ENCODE assay signal across 1 mouse cellular context in the genomic region with DNA sequence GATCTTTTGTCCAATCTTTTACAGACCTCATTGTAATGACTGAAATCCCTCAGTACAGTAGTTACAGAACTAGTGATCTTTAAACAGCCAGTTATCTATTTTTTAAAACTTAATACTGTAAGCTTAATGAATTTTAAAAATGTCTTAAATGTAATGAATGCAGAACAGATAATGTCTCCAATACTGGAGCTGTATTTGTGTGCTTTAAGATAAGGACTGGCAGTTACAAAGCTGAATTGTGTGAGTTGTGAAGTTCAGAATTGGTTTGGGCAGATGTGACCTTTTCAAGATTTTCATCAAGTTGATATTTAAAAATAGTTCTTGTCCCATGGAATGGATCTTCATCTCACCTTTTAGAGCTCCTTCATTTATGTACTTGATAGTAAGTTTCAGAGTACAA.
TF ChIP-seq lines count a peak whose summit lies in the region.

No protein-coding gene starts in this region.

TF ChIP-seq in MEL, 35 proteins besides CTCF, POLR2A, EP300 and RAD21 (continued from another document):
- TF ChIP-seq JUND (IDR thresholded peaks at IDR 0.05; ENCODE audit: low read depth, low read length) = no peak
- no peak for TF ChIP-seq HCFC1 (IDR thresholded peaks at IDR 0.05; ENCODE audit: low read depth, low read length)
- TF ChIP-seq KAT2A (conservative IDR thresholded peaks at IDR 0.05; ENCODE audit: low read depth, low read length) = peak; percentile 21; the same call in 1 of the 2 replicates
- peak; percentile 50; the same call in 1 of the 2 replicates for TF ChIP-seq SIN3A (IDR thresholded peaks at IDR 0.05; ENCODE audit: low read length)
- peak; percentile 70 for TF ChIP-seq RCOR1 (IDR thresholded peaks at IDR 0.05; ENCODE audit: low read depth, low read length)
- TF ChIP-seq BHLHE40 (IDR thresholded peaks at IDR 0.05; ENCODE audit: borderline replicate concordance, low read depth, low read length) = no peak
- no peak for TF ChIP-seq MAFK (IDR thresholded peaks at IDR 0.05; ENCODE audit: borderline replicate concordance, low read depth, low read length)
- TF ChIP-seq CHD2 (IDR thresholded peaks at IDR 0.05; ENCODE audit: low read length) = no peak
- no peak for TF ChIP-seq NRF1 (IDR thresholded peaks at IDR 0.05; ENCODE audit: insufficient read depth, low read depth, low read length, poor library complexity, severe bottlenecking)
- peak; percentile 70 for TF ChIP-seq MYB (IDR thresholded peaks at IDR 0.05; ENCODE audit: low read depth, low read length)
- TF ChIP-seq TCF12 (IDR thresholded peaks at IDR 0.05; ENCODE audit: low read depth, low read length) = peak; percentile 78
- no peak for TF ChIP-seq USF1 (IDR thresholded peaks at IDR 0.05; ENCODE audit: low read depth, low read length)
- 0 out of 2 replicates have a peak, but pooled peaks have one; percentile 15 for TF ChIP-seq ETS1 (IDR thresholded peaks at IDR 0.05; ENCODE audit: low read depth, low read length)
- peak; percentile 75 for TF ChIP-seq GATA1 (IDR thresholded peaks at IDR 0.05; ENCODE audit: low read depth, low read length)
- no peak for TF ChIP-seq MEF2A (IDR thresholded peaks at IDR 0.05; ENCODE audit: extremely low read depth, insufficient replicate concordance, low read depth, low read length, poor library complexity, severe bottlenecking)
- no peak for TF ChIP-seq ZMIZ1 (IDR thresholded peaks at IDR 0.05; ENCODE audit: low read depth, low read length)
- TF ChIP-seq NELFE (IDR thresholded peaks at IDR 0.05; ENCODE audit: low read depth, low read length) = no peak
